Mouse (Mus musculus) heart, postnatal 0 days (tissue): ENCODE measurements around the gene 1810049J17Rik. TPM values are rescaled to one million over a fixed set of nuclear protein-coding genes. Genes with fewer than 3 reads are reported as not detected.

Experiments used
- ATAC-seq: fragments of 200-750 bp; cut with Nextera tagmentation; 2 replicates; pipeline ENCODE4 v1.8.0; 2017; ENCODE audit warnings: low read depth, moderate number of reproducible peaks, moderate library complexity; ENCODE audit not compliant: insufficient read depth
- DNase-seq: peaks from one replicate; pipeline ENCODE4 v3.0.0-alpha.2; 2016; ENCODE audit warnings: low spot score
- H3K27ac ChIP-seq: fragments of 300-500 bp; sonication (generic); 2 replicates; pipeline ENCODE4 v1.5.1; 2014; ENCODE audit warnings: low read depth, mild to moderate bottlenecking
- H3K27me3 ChIP-seq: fragments of 300-500 bp; sonication (generic); 2 replicates; pipeline ENCODE4 v1.6.1; 2014; ENCODE audit warnings: low read length, mixed read lengths; ENCODE audit not compliant: control insufficient read depth, insufficient read depth
- H3K36me3 ChIP-seq: fragments of 300-500 bp; sonication (generic); replicated peaks from 2 replicates; pipeline ENCODE4 v1.6.1; 2014; ENCODE audit warnings: low read length, mixed read lengths; ENCODE audit not compliant: control insufficient read depth, insufficient read depth
- H3K4me1 ChIP-seq: fragments of 300-500 bp; sonication (generic); 2 replicates; pipeline ENCODE4 v1.6.1; 2014; ENCODE audit warnings: antibody characterized with exemption; ENCODE audit not compliant: control insufficient read depth, insufficient read depth
- H3K4me2 ChIP-seq: fragments of 300-500 bp; sonication (generic); 2 replicates; pipeline ENCODE4 v1.6.1; 2014; ENCODE audit warnings: low read depth, mild to moderate bottlenecking, low read length, moderate library complexity
- H3K4me3 ChIP-seq: fragments of 300-500 bp; sonication (generic); 2 replicates; pipeline ENCODE4 v1.5.1; 2014; ENCODE audit warnings: low read depth, low read length
- H3K9ac ChIP-seq: fragments of 300-500 bp; sonication (generic); replicated peaks from 2 replicates; pipeline ENCODE4 v1.6.1; 2014; ENCODE audit warnings: low read depth, low read length, mixed read lengths
- H3K9me3 ChIP-seq: fragments of 300-500 bp; sonication (generic); replicated peaks from 2 replicates; pipeline ENCODE4 v1.6.1; 2016; ENCODE audit warnings: low read length; ENCODE audit not compliant: control insufficient read depth
- CTCF ChIP-seq: IDR thresholded peaks from 2 replicates; pipeline ENCODE4 v1.5.1; 2016; ENCODE audit warnings: antibody characterized with exemption, control low read depth, low read depth
- EP300 ChIP-seq: IDR thresholded peaks from 2 replicates; pipeline ENCODE4 v1.6.1; 2016; ENCODE audit warnings: antibody characterized with exemption, low read depth
- WGBS: fragments of 180-500 bp; shearing (Covaris S2); extraction: QIAGEN DNeasy Blood & Tissue Kit; methylation state at CpG from one replicate; pipeline ENCODE4 v1.1.7; 2014; 5-methylcytosine and 5-hydroxymethylcytosine counted together
- polyA plus RNA-seq: library from polyadenylated mRNA; unstranded; fragments of >200 nt; fragmentation: Nextera tagmentation; extraction: Ambion mirVana; gene quantifications from 2 replicates; pipeline ENCODE4 v1.2.1, GENCODE M21; 2015
- total RNA-seq: library from RNA; depleted of rRNA; stranded (reverse); fragments of >200 nt; gene quantifications from 2 replicates; pipeline ENCODE4 v1.2.3, GENCODE M21; 2014; ENCODE audit warnings: low replicate concordance; rRNA removed

1810049J17Rik gene
- total and polyA plus RNA-seq, 2 experiments from 2014 or later: 0.44 TPM; not detected in 1

DNA sequence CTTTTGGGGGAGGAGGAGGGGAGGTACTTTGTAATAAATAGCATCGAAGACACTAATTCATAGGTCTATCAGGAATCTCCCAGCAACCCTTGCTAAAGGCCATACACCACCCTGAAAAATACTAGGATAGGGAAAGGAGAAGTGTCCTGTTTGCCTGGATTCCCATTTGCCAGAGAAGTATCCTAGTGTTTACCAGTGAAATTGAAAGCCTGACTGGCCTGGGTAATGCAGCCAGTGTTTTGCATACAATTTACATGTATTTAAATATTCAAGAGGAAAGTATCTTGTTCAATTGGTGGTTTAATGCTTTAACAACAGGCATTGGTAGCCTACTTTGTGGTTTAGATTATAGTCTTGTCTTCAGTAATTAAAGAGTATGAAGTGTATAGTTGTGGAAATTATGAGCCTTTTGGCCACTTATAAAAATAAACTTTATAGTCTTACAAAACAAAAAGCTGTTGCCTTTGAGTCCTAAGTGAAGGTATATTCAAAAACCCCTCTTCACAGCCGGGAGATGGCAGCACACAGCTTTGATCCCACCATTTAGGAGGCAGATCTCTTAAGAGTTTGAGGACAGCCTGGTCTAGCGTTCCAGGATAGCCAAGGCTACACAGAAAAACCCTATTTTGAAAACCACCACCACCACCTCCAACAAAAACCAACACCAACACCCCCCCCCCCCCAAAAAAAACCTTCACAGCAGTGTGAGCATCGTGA lies 47.5 kb downstream of the 1810049J17Rik start:
- Histone ChIP-seq H3K9ac (no peak overlapping the region), H3K4me2 (no peak overlapping the region), H3K4me1 (no peaks in the 10 kb centered on the region), H3K27me3 (no peaks in the 10 kb centered on the region), H3K36me3 (peaks cover 20% of the 10 kb centered on the region), H3K27ac (no peak overlapping the region), H3K9me3 (no peaks in the 10 kb centered on the region), H3K4me3 (no peak overlapping the region)
- ATAC-seq (no peak), DNase-seq (no peak)
- 55% methylated on average over 4 of the region's 4 CpGs for WGBS
- 0 out of 2 replicates have a peak, but pooled peaks have one; percentile 10 for TF ChIP-seq CTCF
- TF ChIP-seq EP300: no peak

DNA sequence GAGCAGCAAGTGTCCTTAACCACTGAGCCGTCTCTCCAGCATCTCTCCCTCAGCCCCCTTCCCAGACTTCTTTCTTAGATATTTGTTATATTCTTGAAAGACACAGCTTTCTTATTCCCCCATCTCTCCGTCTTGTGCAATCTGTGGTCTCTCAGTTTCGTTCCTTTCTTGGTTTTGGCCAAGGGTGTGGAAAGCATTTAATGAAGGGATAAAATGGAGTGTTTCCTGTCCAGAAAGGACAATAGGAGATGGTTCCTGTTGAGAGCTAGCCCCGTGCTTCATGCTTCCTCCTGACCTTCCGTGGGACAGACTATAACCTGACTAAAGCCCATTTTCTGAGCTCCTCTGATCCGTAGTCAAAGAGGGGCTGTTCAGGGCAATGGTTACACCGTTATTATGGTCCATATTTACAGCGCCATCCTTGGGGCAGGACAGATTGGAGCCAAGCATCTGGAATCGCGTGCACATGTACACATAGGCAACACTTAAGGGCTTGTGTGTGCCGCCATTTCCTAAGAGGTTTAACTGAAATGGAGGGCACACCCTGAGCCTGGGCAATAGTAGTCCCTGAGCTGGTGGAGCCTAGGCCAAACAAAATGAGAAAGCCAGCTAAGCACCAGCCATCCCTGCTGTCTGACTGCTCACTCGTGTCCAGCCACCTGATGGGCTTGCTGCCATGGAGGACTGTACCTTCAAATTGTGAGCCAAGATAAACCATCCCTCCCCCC lies 48.2 kb downstream of the 1810049J17Rik start:
- Histone ChIP-seq H3K36me3 (peaks cover 24% of the 10 kb centered on the region), H3K27me3 (no peaks in the 10 kb centered on the region), H3K27ac (no peak overlapping the region), H3K4me2 (no peak overlapping the region), H3K9me3 (no peaks in the 10 kb centered on the region), H3K9ac (no peak overlapping the region), H3K4me1 (no peaks in the 10 kb centered on the region), H3K4me3 (no peak overlapping the region)
- WGBS: 73% methylated on average over 12 of the region's 12 CpGs
- TF ChIP-seq CTCF (no peak), EP300 (no peak)
- ATAC-seq: no peak
- no peak for DNase-seq

Other genes with a start within 250 kb of the 1810049J17Rik start
- gene Zfr, start 204.1 kb downstream of the 1810049J17Rik start, total RNA-seq: 119 and 198 TPM in 2 replicates
- gene Zfr, start 204.1 kb downstream of the 1810049J17Rik start, polyA plus RNA-seq: 74.3 and 79.9 TPM in 2 replicates
- 9.8 and 19.2 TPM in 2 replicates for gene Mtmr12, start 116.9 kb downstream of the 1810049J17Rik start, total RNA-seq
- 4.9 and 5.4 TPM in 2 replicates for gene Mtmr12, start 116.9 kb downstream of the 1810049J17Rik start, polyA plus RNA-seq
- gene Golph3, start 449 bp downstream of the 1810049J17Rik start, total RNA-seq: 135 and 215 TPM in 2 replicates
- 51.1 and 55.3 TPM in 2 replicates for gene Golph3, start 449 bp downstream of the 1810049J17Rik start, polyA plus RNA-seq